8 mouse cellular contexts compared by ENCODE assay signal in genomic region chr9:86695818-86696261, GRCm38 (mm10). TPM values are rescaled to one million over a fixed set of nuclear protein-coding genes. Genes with fewer than 3 reads are reported as not detected.
DNase-seq lines count a peak whose midpoint lies in the region; ATAC-seq and TF ChIP-seq lines count a peak whose summit lies in the region.

Gene Me1 (minus strand): TSS chr9:86695953.

- DNase-seq in CD4-positive, CD25-positive, alpha-beta regulatory T cell, adult 2 months (ENCODE audit: low read depth, low spot score) = peak; percentile 11
- peak; percentile 29 to 34 for DNase-seq in adrenal gland, postnatal 4 days (ENCODE audit: low spot score in 2 of 2)
- DNase-seq in kidney, postnatal 14 days = peak; percentile 70
- DNase-seq in lung, embryonic 14.5 days = peak; percentile 68
- DNase-seq in ovary, postnatal 10 days (ENCODE audit: low spot score) = peak; percentile 19

- H3K4me3 ChIP-seq in heart, embryonic 16.5 days (ENCODE audit: low read length) = peak within 1 kb of the TSS; percentile 70
- H3K4me3 ChIP-seq in lung, embryonic 14.5 days (ENCODE audit: low read depth, low read length) = peak within 1 kb of the TSS; percentile 69

- no peak for TF ChIP-seq CTCF in lung, embryonic 14.5 days (IDR thresholded peaks at IDR 0.05; ENCODE audit: low read depth)

- no peaks in the 10 kb centered on the region for H3K9me3 ChIP-seq in heart, embryonic 16.5 days (replicated peaks; ENCODE audit: control insufficient read depth, low read length)
- H3K9me3 ChIP-seq in lung, embryonic 14.5 days (ENCODE audit: low read depth, low read length) = no peaks in the 10 kb centered on the region

- peak within 1 kb of the TSS; percentile 72 for H3K4me2 ChIP-seq in heart, embryonic 16.5 days (ENCODE audit: low read depth, low read length)
- peak within 1 kb of the TSS; percentile 83 for H3K4me2 ChIP-seq in lung, embryonic 14.5 days

- H3K9ac ChIP-seq in heart, embryonic 16.5 days (ENCODE audit: low read length) = peak within 1 kb of the TSS; percentile 80
- peak within 1 kb of the TSS; percentile 78 for H3K9ac ChIP-seq in lung, embryonic 14.5 days

- H3K27me3 ChIP-seq in heart, embryonic 16.5 days (ENCODE audit: control insufficient read depth, insufficient read depth, low read length) = no peaks in the 10 kb centered on the region
- no peaks in the 10 kb centered on the region for H3K27me3 ChIP-seq in lung, embryonic 14.5 days (ENCODE audit: insufficient read depth, low read length)

- H3K4me1 ChIP-seq in heart, embryonic 16.5 days (ENCODE audit: control insufficient read depth, insufficient read depth, low read length) = peaks cover 6% of the 10 kb centered on the region
- no peaks in the 10 kb centered on the region for H3K4me1 ChIP-seq in lung, embryonic 14.5 days (ENCODE audit: insufficient read depth)

- H3K36me3 ChIP-seq in heart, embryonic 16.5 days (ENCODE audit: control insufficient read depth, insufficient read depth) = no peaks in the 10 kb centered on the region
- no peaks in the 10 kb centered on the region for H3K36me3 ChIP-seq in lung, embryonic 14.5 days (ENCODE audit: insufficient read depth)

- ATAC-seq in CD4-positive, CD25-positive, alpha-beta regulatory T cell, adult 4 months = no peak
- 0 out of 2 replicates have a peak, but pooled peaks have one; percentile 42 for ATAC-seq in erythroid progenitor cell, adult 5-6 weeks (replicated peaks; ENCODE audit: low FRiP score, poor library complexity, severe bottlenecking)
- peak; percentile 83 for ATAC-seq in heart, embryonic 16.5 days (replicated peaks; ENCODE audit: extremely low read depth, insufficient read depth, low FRiP score)
- ATAC-seq in lung, embryonic 14.5 days (ENCODE audit: insufficient read depth) = peak; percentile 84

- H3K27ac ChIP-seq in heart, embryonic 16.5 days (ENCODE audit: low read length) = 0 out of 2 replicates have a peak within 1 kb of the TSS, but pooled peaks have one; percentile 4
- peak within 1 kb of the TSS; percentile 63; the same call in 1 of the 2 replicates for H3K27ac ChIP-seq in lung, embryonic 14.5 days (ENCODE audit: low read depth)

- WGBS in heart, embryonic 16.5 days = 1% methylated on average over 43 of the region's 46 CpGs
- WGBS in lung, embryonic 14.5 days = 2% methylated on average over 30 of the region's 46 CpGs

RNA-seq across cellular contexts. Expression of gene Me1, which starts in this region (rescaled TPM):
- not detected for polyA plus RNA-seq in CD4-positive, CD25-positive, alpha-beta regulatory T cell, adult 4 months (2017; shearing (Covaris generic))
- total RNA-seq in adrenal gland, postnatal 4 days (2021) = 100 to 1,000 TPM; 339 to 341 TPM
- total RNA-seq in erythroid progenitor cell, adult 5-6 weeks (2015; ENCODE audit: low replicate concordance) = 0.36 TPM in 1 of 2 replicates, not detected in the other
- 1.1 TPM in 1 of 2 replicates, not detected in the other for total RNA-seq in erythroid progenitor cell, adult 5-6 weeks (2017; ENCODE audit: low replicate concordance)
- polyA plus RNA-seq in heart, embryonic 16.5 days (2015; fragmentation: Nextera tagmentation; extraction: Ambion mirVana) = 19.6 and 26.4 TPM in 2 replicates
- 27.4 and 28.8 TPM in 2 replicates for polyA plus RNA-seq in lung, embryonic 14.5 days (2014; fragmentation: Nextera tagmentation; extraction: Ambion mirVana)

Comparison
In these comparisons a context has a peak if more than half of its experiments do, and no peak if none do; other contexts are left out.
1. RNA of gene Me1 (total RNA-seq): 339 to 341 TPM in adrenal gland, postnatal 4 days; 0.36 to 1.1 TPM in erythroid progenitor cell, adult 5-6 weeks; every median in the first group is over 100 times any median in the second.
2. RNA of gene Me1 (polyA plus RNA-seq): 27.4 to 28.8 TPM in lung, embryonic 14.5 days and 19.6 to 26.4 TPM in heart, embryonic 16.5 days; not detected in CD4-positive, CD25-positive, alpha-beta regulatory T cell, adult 4 months; every median in the first group is over 10 times any median in the second.
3. DNase-seq: peak in every context shown above with its lines; median percentile 70 in kidney, postnatal 14 days; 68 in lung, embryonic 14.5 days; 32 in adrenal gland, postnatal 4 days; 19 in ovary, postnatal 10 days; 11 in CD4-positive, CD25-positive, alpha-beta regulatory T cell, adult 2 months.